Mouse (Mus musculus) intestine, embryonic 15.5 days (tissue): Measurements from ENCODE around the gene Kcnk18. TPM values are rescaled to one million over a fixed set of nuclear protein-coding genes. Genes with fewer than 3 reads are reported as not detected.

Source experiments
- ATAC-seq: fragments of 200-750 bp; cut with Nextera tagmentation; 2 replicates; pipeline ENCODE4 v1.8.0; 2017; ENCODE audit warnings: moderate TSS enrichment, moderate library complexity
- H3K27ac ChIP-seq: fragments of 300-500 bp; sonication (generic); 2 replicates; pipeline ENCODE4 v1.5.1; 2015; ENCODE audit warnings: mild to moderate bottlenecking, inconsistent platforms
- H3K27me3 ChIP-seq: fragments of 300-500 bp; sonication (generic); replicated peaks from 2 replicates; pipeline ENCODE4 v1.6.1; 2015; ENCODE audit warnings: inconsistent platforms
- H3K36me3 ChIP-seq: fragments of 300-500 bp; sonication (generic); 2 replicates; pipeline ENCODE4 v1.6.1; 2015; ENCODE audit warnings: inconsistent platforms
- H3K4me1 ChIP-seq: fragments of 300-500 bp; sonication (generic); replicated peaks from 2 replicates; pipeline ENCODE4 v1.6.1; 2015; ENCODE audit warnings: inconsistent platforms
- H3K4me2 ChIP-seq: fragments of 300-500 bp; sonication (generic); replicated peaks from 2 replicates; pipeline ENCODE4 v1.6.1; 2015; ENCODE audit warnings: mild to moderate bottlenecking, inconsistent platforms
- H3K4me3 ChIP-seq: fragments of 300-500 bp; sonication (generic); replicated peaks from 2 replicates; pipeline ENCODE4 v1.5.1; 2015; ENCODE audit warnings: inconsistent platforms
- H3K9ac ChIP-seq: fragments of 300-500 bp; sonication (generic); 2 replicates; pipeline ENCODE4 v1.6.1; 2015; ENCODE audit warnings: inconsistent platforms
- H3K9me3 ChIP-seq: fragments of 300-500 bp; sonication (generic); 2 replicates; pipeline ENCODE4 v1.6.1; 2016; ENCODE audit warnings: inconsistent platforms
- WGBS: fragments of 180-500 bp; shearing (Covaris S2); methylation state at CpG from one replicate; pipeline ENCODE4 v1.1.7; 2015; 5-methylcytosine and 5-hydroxymethylcytosine counted together
- polyA plus RNA-seq: library from polyadenylated mRNA; unstranded; fragments of >200 nt; fragmentation: Nextera tagmentation; extraction: Ambion mirVana; gene quantifications from 2 replicates; pipeline ENCODE4 v1.2.1, GENCODE M21; 2015

Gene Kcnk18
- polyA plus RNA-seq, 1 experiment from 2014 or later = not detected

- no peak overlapping the region for H3K27ac ChIP-seq
- H3K9me3 ChIP-seq = no peaks in the 10 kb centered on the region
- no peaks in the 10 kb centered on the region for H3K36me3 ChIP-seq
- peaks cover 8% of the 10 kb centered on the region for H3K4me1 ChIP-seq
- WGBS = under 1% methylated on average over 10 of the region's 10 CpGs
- peaks cover 79% of the 10 kb centered on the region for H3K27me3 ChIP-seq
- H3K4me3 ChIP-seq = 0 out of 2 replicates have a peak overlapping the region, but pooled peaks have one; percentile 16
- no peak overlapping the region for H3K9ac ChIP-seq
- ATAC-seq = no peak
- H3K4me2 ChIP-seq = peak overlapping the region; percentile 53
Measured at GRCm38 (mm10) chr19:59193456-59193855, 25.6 kb upstream of the Kcnk18 start.

GRCm38 (mm10) chr19:59193986-59194820 is 24.8 kb upstream of the Kcnk18 start:
- 1% methylated on average over 50 of the region's 50 CpGs for WGBS
- no peak overlapping the region for H3K9ac ChIP-seq
- H3K4me3 ChIP-seq = peak overlapping the region; percentile 16; the same call in 1 of the 2 replicates
- ATAC-seq = peak; percentile 15; the same call in 1 of the 2 replicates
- H3K9me3 ChIP-seq = no peaks in the 10 kb centered on the region
- peaks cover 72% of the 10 kb centered on the region for H3K27me3 ChIP-seq
- H3K4me2 ChIP-seq = peak overlapping the region; percentile 53
- H3K4me1 ChIP-seq = peaks cover 8% of the 10 kb centered on the region
- H3K36me3 ChIP-seq = no peaks in the 10 kb centered on the region
- no peak overlapping the region for H3K27ac ChIP-seq

- Histone ChIP-seq H3K4me1 (peaks cover 8% of the 10 kb centered on the region), H3K36me3 (no peaks in the 10 kb centered on the region), H3K27ac (no peak overlapping the region), H3K9ac (no peak overlapping the region), H3K27me3 (peaks cover 66% of the 10 kb centered on the region), H3K4me3 (no peak overlapping the region), H3K9me3 (no peaks in the 10 kb centered on the region), H3K4me2 (no peak overlapping the region)
- WGBS = 11% methylated on average over 9 of the region's 9 CpGs
- ATAC-seq = no peak
Measured at GRCm38 (mm10) chr19:59195181-59195770, 23.7 kb upstream of the Kcnk18 start.

DNA sequence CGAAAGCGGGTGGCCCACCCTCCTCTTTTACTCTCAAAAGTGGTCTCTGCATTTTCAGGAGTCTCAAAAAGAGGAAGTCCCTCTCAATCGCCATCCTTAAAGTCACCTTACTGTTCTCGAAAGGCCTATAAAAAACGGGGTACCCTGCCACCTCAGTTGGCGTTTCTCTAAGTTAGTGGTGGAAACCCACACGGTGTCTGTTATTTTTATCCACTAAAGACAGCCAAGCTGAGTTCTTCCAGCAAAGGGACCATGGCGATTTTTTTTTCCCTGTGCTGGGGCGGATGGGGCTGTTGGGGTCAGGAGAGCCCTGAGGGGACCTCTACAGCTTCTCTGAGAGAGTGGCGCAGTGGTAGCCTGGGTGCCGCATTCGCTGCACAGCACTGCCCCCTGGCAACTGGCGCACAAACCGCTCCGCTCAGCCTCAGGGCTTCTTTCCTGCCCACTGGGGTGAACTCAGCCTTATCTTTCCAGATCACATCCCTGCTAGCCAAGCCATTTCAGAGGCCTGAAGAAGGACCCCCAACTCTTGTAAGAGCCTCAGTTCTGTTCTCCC is 22.8 kb upstream of the Kcnk18 start:
- WGBS = 4% methylated on average over 15 of the region's 15 CpGs
- peak; percentile 55; the same call in 1 of the 2 replicates for ATAC-seq
- Histone ChIP-seq H3K4me2 (no peak overlapping the region), H3K9me3 (no peaks in the 10 kb centered on the region), H3K4me3 (no peak overlapping the region), H3K36me3 (no peaks in the 10 kb centered on the region), H3K27ac (no peak overlapping the region), H3K4me1 (peaks cover 8% of the 10 kb centered on the region), H3K27me3 (peaks cover 58% of the 10 kb centered on the region), H3K9ac (no peak overlapping the region)

DNA sequence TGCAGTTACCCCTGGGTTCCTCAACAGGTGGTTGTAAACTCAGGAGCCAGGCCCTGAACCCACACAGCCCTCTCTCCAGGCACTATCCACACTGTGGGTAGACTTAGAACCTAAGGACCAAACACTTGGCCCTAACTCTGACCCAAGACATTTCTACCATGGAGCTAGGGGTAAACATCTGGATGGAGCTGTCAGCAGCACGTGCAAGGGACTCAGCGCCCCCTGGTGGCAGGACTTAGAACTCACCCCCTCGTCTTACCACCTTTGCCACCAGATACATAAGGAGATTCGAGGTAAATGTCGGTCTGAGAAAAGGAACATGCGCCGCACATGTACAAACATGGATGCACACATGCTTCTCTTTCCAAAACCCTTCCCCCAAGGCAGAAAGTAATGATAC is 20.9 kb upstream of the Kcnk18 start:
- Histone ChIP-seq H3K4me1 (peaks cover 8% of the 10 kb centered on the region), H3K27me3 (peaks cover 47% of the 10 kb centered on the region), H3K9ac (no peak overlapping the region), H3K36me3 (no peaks in the 10 kb centered on the region), H3K4me3 (no peak overlapping the region), H3K27ac (no peak overlapping the region), H3K9me3 (no peaks in the 10 kb centered on the region), H3K4me2 (no peak overlapping the region)
- no peak for ATAC-seq
- 39% methylated on average over 7 of the region's 7 CpGs for WGBS

DNA sequence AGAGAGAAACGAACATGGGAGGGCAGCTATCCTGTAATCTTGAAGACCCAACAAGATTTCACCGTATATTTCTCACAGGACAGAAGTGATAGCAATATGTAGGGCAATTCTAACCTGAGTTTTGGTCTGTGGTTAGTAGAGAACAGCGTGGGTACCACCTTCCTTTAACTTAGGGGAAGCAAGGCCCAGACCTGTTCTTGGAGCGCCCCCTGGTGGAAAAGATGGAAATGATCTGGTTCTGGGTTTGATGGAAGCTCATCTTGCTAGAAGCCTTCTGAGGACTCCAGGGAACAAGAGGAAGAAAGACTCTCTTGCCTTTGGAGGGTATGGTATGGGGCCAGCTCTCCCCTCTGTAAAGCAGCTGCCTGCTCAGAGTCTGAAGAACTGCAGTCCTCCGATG is 10.5 kb upstream of the Kcnk18 start:
- Histone ChIP-seq H3K4me2 (no peak overlapping the region), H3K27ac (no peak overlapping the region), H3K27me3 (no peaks in the 10 kb centered on the region), H3K4me3 (no peak overlapping the region), H3K9ac (no peak overlapping the region), H3K9me3 (no peaks in the 10 kb centered on the region), H3K4me1 (no peaks in the 10 kb centered on the region), H3K36me3 (no peaks in the 10 kb centered on the region)
- ATAC-seq = no peak
- 25% methylated on average over 5 of the region's 5 CpGs for WGBS

DNA sequence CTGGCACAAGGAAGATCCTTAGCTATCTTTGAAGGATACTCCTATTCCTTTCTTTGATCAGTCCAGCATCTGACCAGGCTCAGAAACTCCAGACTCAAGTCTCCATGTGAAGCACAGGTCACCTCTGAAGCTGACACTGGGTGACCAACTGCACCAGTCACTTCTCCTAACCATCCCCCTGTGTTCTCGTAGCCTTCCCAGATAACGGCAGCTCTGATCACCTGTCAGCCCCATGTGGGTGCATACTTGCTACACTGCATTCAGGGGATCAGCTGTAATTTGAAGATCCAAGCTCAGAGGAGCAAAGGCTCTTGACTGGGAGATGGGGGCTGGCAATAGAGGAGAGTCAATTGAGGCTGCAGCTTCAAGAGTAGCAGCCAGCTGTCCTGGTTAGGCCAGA is 10.0 kb upstream of the Kcnk18 start:
- WGBS = 72% methylated on average over 2 of the region's 2 CpGs
- no peaks in the 10 kb centered on the region for H3K9me3 ChIP-seq
- H3K27me3 ChIP-seq = no peaks in the 10 kb centered on the region
- H3K4me3 ChIP-seq = no peak overlapping the region
- no peak for ATAC-seq
- H3K27ac ChIP-seq = no peak overlapping the region
- no peaks in the 10 kb centered on the region for H3K36me3 ChIP-seq
- H3K4me2 ChIP-seq = no peak overlapping the region
- no peaks in the 10 kb centered on the region for H3K4me1 ChIP-seq
- H3K9ac ChIP-seq = no peak overlapping the region

- Histone ChIP-seq H3K27me3 (no peaks in the 10 kb centered on the region), H3K9me3 (no peaks in the 10 kb centered on the region), H3K4me2 (no peak overlapping the region), H3K36me3 (no peaks in the 10 kb centered on the region), H3K27ac (no peak overlapping the region), H3K4me1 (no peaks in the 10 kb centered on the region), H3K4me3 (no peak overlapping the region), H3K9ac (no peak overlapping the region)
- 82% methylated on average over 3 of the region's 3 CpGs for WGBS
- ATAC-seq = no peak
Measured at GRCm38 (mm10) chr19:59216891-59217290, 2.1 kb upstream of the Kcnk18 start.

GRCm38 (mm10) chr19:59221131-59221530 is 2.1 kb downstream of the Kcnk18 start:
- WGBS = 61% methylated on average over 3 of the region's 3 CpGs
- no peaks in the 10 kb centered on the region for H3K4me1 ChIP-seq
- no peaks in the 10 kb centered on the region for H3K27me3 ChIP-seq
- H3K4me2 ChIP-seq = no peak overlapping the region
- ATAC-seq = no peak
- H3K9me3 ChIP-seq = no peaks in the 10 kb centered on the region
- H3K4me3 ChIP-seq = no peak overlapping the region
- no peak overlapping the region for H3K9ac ChIP-seq
- no peak overlapping the region for H3K27ac ChIP-seq
- no peaks in the 10 kb centered on the region for H3K36me3 ChIP-seq

- H3K4me1 ChIP-seq = no peaks in the 10 kb centered on the region
- no peaks in the 10 kb centered on the region for H3K27me3 ChIP-seq
- no peak overlapping the region for H3K9ac ChIP-seq
- H3K4me3 ChIP-seq = no peak overlapping the region
- H3K27ac ChIP-seq = no peak overlapping the region
- no peaks in the 10 kb centered on the region for H3K36me3 ChIP-seq
- WGBS = 61% methylated on average over 3 of the region's 3 CpGs
- no peaks in the 10 kb centered on the region for H3K9me3 ChIP-seq
- no peak overlapping the region for H3K4me2 ChIP-seq
- no peak for ATAC-seq
Measured at GRCm38 (mm10) chr19:59228376-59228775, 9.4 kb downstream of the Kcnk18 start.

- H3K27ac ChIP-seq = no peak overlapping the region
- H3K4me3 ChIP-seq = no peak overlapping the region
- no peaks in the 10 kb centered on the region for H3K36me3 ChIP-seq
- WGBS = 63% methylated on average over 5 of the region's 5 CpGs
- no peaks in the 10 kb centered on the region for H3K27me3 ChIP-seq
- H3K9ac ChIP-seq = no peak overlapping the region
- no peak overlapping the region for H3K4me2 ChIP-seq
- no peaks in the 10 kb centered on the region for H3K9me3 ChIP-seq
- ATAC-seq = no peak
- H3K4me1 ChIP-seq = no peaks in the 10 kb centered on the region
Measured at GRCm38 (mm10) chr19:59232786-59233185, 13.8 kb downstream of the Kcnk18 start.

- no peak for ATAC-seq
- 85% methylated on average over 18 of the region's 18 CpGs for WGBS
Measured at GRCm38 (mm10) chr19:59235001-59235400, 16.0 kb downstream of the Kcnk18 start.

More at GRCm38 (mm10) chr19:59235001-59235400, 16.0 kb downstream of the Kcnk18 start:
- Histone ChIP-seq H3K9me3 (no peaks in the 10 kb centered on the region), H3K27me3 (no peaks in the 10 kb centered on the region), H3K4me3 (no peak overlapping the region), H3K27ac (no peak overlapping the region), H3K36me3 (no peaks in the 10 kb centered on the region), H3K4me1 (no peaks in the 10 kb centered on the region), H3K9ac (no peak overlapping the region), H3K4me2 (no peak overlapping the region)
